Mouse (Mus musculus) midbrain, embryonic 16.5 days (tissue): ENCODE results near the gene Mettl14. TPM values are rescaled to one million over a fixed set of nuclear protein-coding genes. Genes with fewer than 3 reads are reported as not detected.

Experiments used
- polyA plus RNA-seq: library from polyadenylated mRNA; unstranded; fragments of >200 nt; fragmentation: Nextera tagmentation; extraction: Ambion mirVana; gene quantifications from 2 replicates; pipeline ENCODE4 v1.2.1, GENCODE M21; 2015

Gene Mettl14
- polyA plus RNA-seq, 1 experiment from 2014 or later, result 25.5 TPM

Other genes with a start within 250 kb of the Mettl14 start
- gene Synpo2, start 150.0 kb downstream of the Mettl14 start, polyA plus RNA-seq, result 2.3 and 3.2 TPM in 2 replicates
- gene Sec24d, start 118.7 kb downstream of the Mettl14 start, polyA plus RNA-seq, result 14.0 and 16.2 TPM in 2 replicates
- 11.5 and 13.8 TPM in 2 replicates for gene Prss12, start 60.8 kb upstream of the Mettl14 start, polyA plus RNA-seq